Mouse (Mus musculus) hindbrain, embryonic 13.5 days (tissue): ENCODE data around the gene Siah1a. TPM values are rescaled to one million over a fixed set of nuclear protein-coding genes. Genes with fewer than 3 reads are reported as not detected.

Source experiments
- ATAC-seq: fragments of 200-750 bp; cut with Nextera tagmentation; 2 replicates; pipeline ENCODE4 v1.8.0; 2017; ENCODE audit warnings: moderate TSS enrichment; ENCODE audit not compliant: low FRiP score
- H3K27ac ChIP-seq: fragments of 300-500 bp; sonication (generic); 2 replicates; pipeline ENCODE4 v1.5.1; 2015; ENCODE audit warnings: inconsistent platforms, mild to moderate bottlenecking, moderate library complexity
- H3K27me3 ChIP-seq: fragments of 300-500 bp; sonication (generic); 2 replicates; pipeline ENCODE4 v1.6.1; 2015; ENCODE audit warnings: mild to moderate bottlenecking, inconsistent platforms
- H3K36me3 ChIP-seq: fragments of 300-500 bp; sonication (generic); 2 replicates; pipeline ENCODE4 v1.6.1; 2015; ENCODE audit warnings: mild to moderate bottlenecking, inconsistent platforms
- H3K4me1 ChIP-seq: fragments of 300-500 bp; sonication (generic); replicated peaks from 2 replicates; pipeline ENCODE4 v1.6.1; 2015; ENCODE audit warnings: inconsistent platforms
- H3K4me2 ChIP-seq: fragments of 300-500 bp; sonication (generic); 2 replicates; pipeline ENCODE4 v1.6.1; 2015; ENCODE audit warnings: inconsistent platforms, mild to moderate bottlenecking, moderate library complexity
- H3K4me3 ChIP-seq: fragments of 300-500 bp; sonication (generic); 2 replicates; pipeline ENCODE4 v1.5.1; 2015; ENCODE audit warnings: mild to moderate bottlenecking, inconsistent platforms
- H3K9ac ChIP-seq: fragments of 300-500 bp; sonication (generic); 2 replicates; pipeline ENCODE4 v1.6.1; 2015; ENCODE audit warnings: mild to moderate bottlenecking, inconsistent platforms
- H3K9me3 ChIP-seq: fragments of 300-500 bp; sonication (generic); 2 replicates; pipeline ENCODE4 v1.6.1; 2016; ENCODE audit warnings: inconsistent platforms
- WGBS: fragments of 180-500 bp; shearing (Covaris S2); methylation state at CpG from one replicate; pipeline ENCODE4 v1.1.7; 2015; 5-methylcytosine and 5-hydroxymethylcytosine counted together
- polyA plus RNA-seq: library from polyadenylated mRNA; unstranded; fragments of >200 nt; fragmentation: Nextera tagmentation; extraction: Ambion mirVana; gene quantifications from 2 replicates; pipeline ENCODE4 v1.2.1, GENCODE M21; 2015

Gene Siah1a
- polyA plus RNA-seq, 1 experiment from 2014 or later = 88.6 TPM

DNA sequence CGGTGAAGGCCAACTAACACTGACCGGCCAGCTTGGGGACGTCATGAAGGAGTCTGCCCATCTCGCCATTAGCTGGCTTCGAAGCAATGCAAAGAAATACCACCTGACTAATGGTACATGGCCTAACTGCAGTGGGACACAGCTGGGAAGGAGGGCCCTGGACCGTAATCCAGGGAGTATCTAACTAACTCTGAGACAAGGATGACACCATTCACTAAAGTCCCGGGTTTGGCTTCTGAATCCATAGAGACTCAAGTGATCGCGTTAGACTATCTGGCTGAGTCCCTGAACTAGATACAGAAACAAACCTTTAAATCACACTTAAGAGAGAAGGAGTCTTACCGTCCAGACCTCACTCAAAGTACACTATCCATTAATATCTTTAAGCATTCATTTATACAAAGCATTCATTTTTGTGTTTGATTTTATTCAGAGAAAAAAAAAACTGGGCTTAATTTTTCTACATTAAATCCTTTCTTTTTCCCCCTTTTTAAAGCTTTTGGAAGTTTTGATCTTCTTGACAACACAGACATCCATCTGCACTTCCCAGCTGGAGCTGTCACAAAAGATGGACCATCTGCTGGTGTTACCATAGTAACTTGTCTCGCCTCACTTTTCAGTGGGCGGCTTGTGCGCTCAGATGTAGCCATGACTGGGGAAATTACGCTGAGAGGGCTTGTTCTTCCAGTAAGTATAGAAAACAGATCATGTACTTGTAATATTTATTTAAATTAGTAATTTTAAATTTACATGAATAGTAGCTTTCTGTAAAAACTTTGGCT lies 32.1 kb downstream of the Siah1a start:
- Histone ChIP-seq H3K4me2 (no peak overlapping the region), H3K27me3 (no peaks in the 10 kb centered on the region), H3K4me3 (no peak overlapping the region), H3K27ac (peak overlapping the region; percentile 60), H3K9me3 (no peaks in the 10 kb centered on the region), H3K36me3 (peaks cover 24% of the 10 kb centered on the region), H3K9ac (no peak overlapping the region), H3K4me1 (peaks cover 26% of the 10 kb centered on the region)
- WGBS = 41% methylated on average over 14 of the region's 14 CpGs
- ATAC-seq = peak; percentile 82

DNA sequence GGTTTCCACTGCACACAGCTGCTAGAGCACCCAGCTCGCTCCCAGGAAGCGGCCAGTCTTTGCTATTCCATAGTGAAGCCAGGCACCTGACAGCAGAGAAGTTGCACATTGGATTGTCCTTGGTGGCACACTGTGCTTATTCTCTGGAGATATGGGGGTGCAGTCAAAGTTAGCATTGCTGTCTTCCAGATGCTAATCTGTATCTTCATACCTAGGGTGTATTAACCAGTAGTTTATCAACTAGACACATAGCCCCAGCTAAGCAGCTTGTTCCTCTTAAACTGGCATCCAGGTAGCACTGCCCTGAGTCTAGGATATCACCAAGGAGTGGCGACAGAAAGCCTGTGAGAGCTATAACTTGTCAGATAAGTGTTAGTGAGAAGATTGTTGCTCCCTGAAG lies 33.1 kb downstream of the Siah1a start:
- no peaks in the 10 kb centered on the region for H3K9me3 ChIP-seq
- H3K4me3 ChIP-seq = no peak overlapping the region
- H3K4me1 ChIP-seq = peaks cover 26% of the 10 kb centered on the region
- no peak overlapping the region for H3K4me2 ChIP-seq
- peaks cover 19% of the 10 kb centered on the region for H3K36me3 ChIP-seq
- no peaks in the 10 kb centered on the region for H3K27me3 ChIP-seq
- 95% methylated on average over 3 of the region's 3 CpGs for WGBS
- no peak for ATAC-seq
- H3K27ac ChIP-seq = peak overlapping the region; percentile 60
- H3K9ac ChIP-seq = no peak overlapping the region

DNA sequence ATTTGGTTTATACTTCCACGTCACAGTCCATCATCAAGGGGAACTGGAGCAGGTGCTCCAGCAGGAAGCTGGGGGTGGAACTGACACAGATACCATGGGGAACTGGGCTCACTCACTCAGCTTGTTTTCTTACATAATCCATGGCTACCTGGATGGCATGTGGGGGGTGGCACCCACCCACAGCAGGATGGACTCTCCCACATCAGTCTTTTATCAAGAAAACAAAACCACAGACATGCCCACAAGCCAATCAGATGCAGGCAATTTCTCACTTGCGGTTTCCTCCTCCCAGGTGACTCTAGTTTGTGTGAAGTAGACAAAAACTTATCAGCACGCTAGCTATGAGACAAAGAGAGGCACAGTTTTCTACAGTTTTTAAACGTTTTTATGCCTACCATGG lies 37.9 kb downstream of the Siah1a start:
- 77% methylated on average over 4 of the region's 4 CpGs for WGBS
- H3K27me3 ChIP-seq = no peaks in the 10 kb centered on the region
- H3K4me1 ChIP-seq = peaks cover 6% of the 10 kb centered on the region
- H3K4me3 ChIP-seq = no peak overlapping the region
- ATAC-seq = no peak
- H3K27ac ChIP-seq = no peak overlapping the region
- no peak overlapping the region for H3K4me2 ChIP-seq
- no peak overlapping the region for H3K9ac ChIP-seq
- H3K36me3 ChIP-seq = peaks cover 9% of the 10 kb centered on the region; the same call in 1 of the 2 replicates
- no peaks in the 10 kb centered on the region for H3K9me3 ChIP-seq

DNA sequence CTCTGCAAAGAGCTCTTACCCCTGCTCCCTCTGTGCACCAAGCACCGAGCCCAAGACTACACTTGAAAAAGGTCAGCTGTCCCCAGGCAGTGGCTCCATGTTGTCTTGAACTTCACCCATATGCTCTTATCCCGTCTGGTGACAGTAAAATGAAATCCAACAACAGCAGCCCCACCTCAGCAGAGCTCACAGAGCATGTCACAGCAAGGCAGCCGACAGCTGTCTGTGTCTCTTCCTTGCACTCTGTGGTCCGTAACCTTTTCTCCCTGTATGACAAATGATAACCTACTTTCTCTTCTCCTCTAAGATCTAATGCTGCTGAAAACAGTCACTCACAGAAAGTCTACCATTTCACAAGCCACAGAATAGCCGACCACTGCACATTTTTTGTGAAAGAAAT lies 39.0 kb downstream of the Siah1a start:
- no peak overlapping the region for H3K9ac ChIP-seq
- no peaks in the 10 kb centered on the region for H3K27me3 ChIP-seq
- ATAC-seq = no peak
- no peaks in the 10 kb centered on the region for H3K9me3 ChIP-seq
- no peak overlapping the region for H3K27ac ChIP-seq
- H3K4me2 ChIP-seq = no peak overlapping the region
- 89% methylated on average over 5 of the region's 5 CpGs for WGBS
- no peaks in the 10 kb centered on the region for H3K4me1 ChIP-seq
- no peak overlapping the region for H3K4me3 ChIP-seq
- peaks cover 9% of the 10 kb centered on the region; the same call in 1 of the 2 replicates for H3K36me3 ChIP-seq

DNA sequence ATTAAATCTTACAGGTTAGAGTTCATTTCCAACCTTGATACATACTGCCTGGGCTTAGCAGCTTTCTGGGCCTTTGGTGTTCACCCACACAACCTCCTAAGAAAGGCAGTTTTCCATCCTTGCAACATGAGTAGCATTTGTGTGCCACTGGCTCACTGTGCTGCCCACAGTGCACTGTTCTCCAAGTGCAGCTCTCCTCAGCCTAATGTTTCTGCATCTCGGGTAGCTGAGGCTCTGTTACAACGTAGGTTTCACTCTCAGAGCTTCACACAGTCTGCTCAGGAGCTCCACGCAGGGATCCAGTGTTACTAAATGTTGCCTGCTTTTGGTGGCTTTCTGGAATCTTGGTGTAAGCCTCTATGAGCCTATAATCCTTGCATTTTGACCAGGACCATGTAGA lies 40.4 kb downstream of the Siah1a start:
- H3K36me3 ChIP-seq = peaks cover 9% of the 10 kb centered on the region; the same call in 1 of the 2 replicates
- WGBS = 88% methylated on average over 3 of the region's 3 CpGs
- H3K4me1 ChIP-seq = no peaks in the 10 kb centered on the region
- H3K9me3 ChIP-seq = no peaks in the 10 kb centered on the region
- no peaks in the 10 kb centered on the region for H3K27me3 ChIP-seq
- H3K27ac ChIP-seq = no peak overlapping the region
- no peak overlapping the region for H3K9ac ChIP-seq
- H3K4me2 ChIP-seq = no peak overlapping the region
- no peak for ATAC-seq
- no peak overlapping the region for H3K4me3 ChIP-seq

DNA sequence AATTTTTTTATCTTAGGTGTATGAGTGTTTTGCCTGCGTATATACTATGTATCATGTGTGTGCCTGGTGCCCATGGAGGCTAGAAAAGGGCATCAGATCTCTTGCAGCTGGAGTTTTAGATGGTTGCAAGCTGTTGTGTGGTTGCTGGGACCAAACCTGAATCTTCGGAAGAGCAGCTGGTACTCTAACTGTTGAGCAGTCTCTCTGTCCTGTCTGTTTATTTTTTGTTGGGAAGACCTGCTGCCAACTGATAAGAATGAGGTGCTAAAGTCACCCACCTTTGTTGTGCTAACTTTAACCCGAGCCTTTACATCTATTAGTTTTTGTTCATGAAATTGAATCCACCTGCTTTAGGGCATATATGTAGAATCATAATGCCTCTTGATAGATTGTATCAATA lies 43.3 kb downstream of the Siah1a start:
- no peak for ATAC-seq
- Histone ChIP-seq H3K4me3 (no peak overlapping the region), H3K9ac (no peak overlapping the region), H3K27ac (no peak overlapping the region), H3K27me3 (no peaks in the 10 kb centered on the region), H3K4me2 (no peak overlapping the region), H3K9me3 (no peaks in the 10 kb centered on the region), H3K36me3 (0 out of 2 replicates have a peak, but pooled peaks cover 7% of the 10 kb centered on the region), H3K4me1 (no peaks in the 10 kb centered on the region)
- 83% methylated on average over 3 of the region's 3 CpGs for WGBS

DNA sequence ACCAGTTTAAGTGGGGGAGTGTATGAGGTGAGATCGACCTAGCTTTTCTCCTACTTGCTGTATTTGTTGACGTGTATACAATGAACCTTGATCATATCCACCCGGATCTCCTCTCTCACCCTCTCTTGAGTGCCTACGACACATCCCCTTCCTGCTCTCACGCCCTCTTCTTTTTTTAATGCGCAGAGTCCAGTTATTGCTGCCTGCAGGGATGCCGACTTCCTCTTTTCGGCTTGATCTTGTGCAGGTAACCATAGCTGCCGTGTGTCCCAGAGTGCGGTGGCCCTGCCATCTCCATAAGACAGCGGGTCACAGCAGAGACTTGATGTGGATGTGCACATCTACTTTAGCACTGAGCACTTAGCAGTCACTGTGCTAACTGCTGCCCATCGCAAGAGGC lies 46.3 kb downstream of the Siah1a start:
- no peaks in the 10 kb centered on the region for H3K4me1 ChIP-seq
- H3K27ac ChIP-seq = no peak overlapping the region
- H3K4me3 ChIP-seq = no peak overlapping the region
- 96% methylated on average over 12 of the region's 12 CpGs for WGBS
- no peak for ATAC-seq
- H3K27me3 ChIP-seq = no peaks in the 10 kb centered on the region
- peaks cover 14% of the 10 kb centered on the region for H3K36me3 ChIP-seq
- H3K4me2 ChIP-seq = no peak overlapping the region
- H3K9me3 ChIP-seq = no peaks in the 10 kb centered on the region
- no peak overlapping the region for H3K9ac ChIP-seq

DNA sequence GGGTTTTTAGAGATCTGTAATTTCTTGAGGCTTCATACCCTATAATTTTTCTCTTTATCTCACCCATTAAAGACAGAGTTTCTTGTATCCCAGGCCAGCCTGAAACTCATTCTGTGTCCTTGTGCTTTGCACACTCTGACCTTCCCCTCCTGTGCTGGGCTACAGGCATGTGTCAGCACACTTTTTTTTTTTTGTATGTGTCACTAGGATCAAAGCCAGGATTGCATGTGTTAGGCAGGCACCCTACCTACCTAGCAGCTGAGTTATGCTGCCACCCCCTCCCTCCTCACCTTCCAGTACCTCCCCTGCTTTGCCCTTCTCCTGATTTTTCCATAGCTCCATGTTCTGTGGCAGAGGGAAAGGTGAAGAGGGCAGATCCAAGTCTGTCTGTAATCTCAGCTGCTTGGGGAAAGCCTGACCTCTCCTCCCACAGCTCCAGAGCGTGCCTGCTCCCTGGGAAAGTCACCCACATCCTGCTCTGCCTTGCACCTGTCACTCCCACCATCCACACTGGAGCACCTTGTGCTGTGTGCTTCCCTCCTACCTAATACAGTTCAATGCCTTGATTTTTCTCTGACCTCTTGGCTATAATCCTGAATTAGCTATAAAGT lies 46.8 kb downstream of the Siah1a start:
- no peak overlapping the region for H3K27ac ChIP-seq
- H3K4me1 ChIP-seq = no peaks in the 10 kb centered on the region
- WGBS = 71% methylated on average over 1 of the region's 1 CpGs
- H3K9ac ChIP-seq = no peak overlapping the region
- no peak overlapping the region for H3K4me2 ChIP-seq
- no peak for ATAC-seq
- no peaks in the 10 kb centered on the region for H3K27me3 ChIP-seq
- H3K4me3 ChIP-seq = no peak overlapping the region
- no peaks in the 10 kb centered on the region for H3K9me3 ChIP-seq
- H3K36me3 ChIP-seq = peaks cover 14% of the 10 kb centered on the region

DNA sequence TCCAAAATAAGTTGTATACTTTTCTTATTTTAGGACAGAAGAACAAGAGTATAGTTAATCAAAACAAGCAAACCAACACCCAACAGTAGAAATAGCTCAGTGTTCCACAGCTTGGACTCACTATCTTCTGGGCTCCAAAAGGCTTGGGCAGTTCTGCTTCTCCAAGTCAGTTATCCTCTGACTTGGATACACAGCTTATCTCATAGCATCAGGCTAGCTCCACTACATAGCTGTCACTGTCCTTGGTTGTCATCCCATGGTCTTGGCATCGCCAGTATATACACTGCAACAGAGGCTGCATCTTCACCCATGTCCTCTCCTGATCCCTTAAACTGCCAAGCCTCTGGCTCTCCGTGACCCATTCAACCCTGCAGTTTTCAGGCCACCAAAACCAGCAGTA lies 50.0 kb downstream of the Siah1a start:
- no peaks in the 10 kb centered on the region for H3K4me1 ChIP-seq
- WGBS = 94% methylated on average over 2 of the region's 2 CpGs
- H3K27ac ChIP-seq = no peak overlapping the region
- H3K9me3 ChIP-seq = no peaks in the 10 kb centered on the region
- H3K4me2 ChIP-seq = no peak overlapping the region
- no peak for ATAC-seq
- no peak overlapping the region for H3K9ac ChIP-seq
- H3K4me3 ChIP-seq = no peak overlapping the region
- peaks cover 22% of the 10 kb centered on the region for H3K36me3 ChIP-seq
- H3K27me3 ChIP-seq = no peaks in the 10 kb centered on the region

DNA sequence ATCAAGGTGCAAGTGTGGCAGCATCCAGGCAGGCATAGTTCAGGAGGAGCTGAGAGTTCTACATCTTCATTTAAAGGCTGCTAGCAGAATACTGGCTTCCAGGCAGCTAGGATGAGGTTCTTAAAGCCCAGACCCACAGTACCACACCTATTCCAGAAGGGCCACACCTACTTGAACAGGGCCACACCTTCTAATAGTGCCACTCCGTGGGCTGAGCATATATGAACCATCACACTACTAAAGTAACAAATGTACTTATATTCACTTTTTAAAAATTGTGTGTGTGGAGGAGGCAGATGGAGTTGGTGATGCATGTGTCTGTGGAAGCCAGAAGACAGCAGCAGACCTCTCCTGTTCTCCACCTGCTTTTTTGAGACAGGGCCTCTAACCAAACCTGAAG lies 51.7 kb downstream of the Siah1a start:
- no peaks in the 10 kb centered on the region for H3K4me1 ChIP-seq
- no peak overlapping the region for H3K27ac ChIP-seq
- no peaks in the 10 kb centered on the region for H3K27me3 ChIP-seq
- WGBS = 85% methylated on average over 1 of the region's 1 CpGs
- no peaks in the 10 kb centered on the region for H3K9me3 ChIP-seq
- no peak overlapping the region for H3K4me2 ChIP-seq
- no peak overlapping the region for H3K4me3 ChIP-seq
- no peak for ATAC-seq
- H3K36me3 ChIP-seq = peaks cover 15% of the 10 kb centered on the region
- no peak overlapping the region for H3K9ac ChIP-seq

DNA sequence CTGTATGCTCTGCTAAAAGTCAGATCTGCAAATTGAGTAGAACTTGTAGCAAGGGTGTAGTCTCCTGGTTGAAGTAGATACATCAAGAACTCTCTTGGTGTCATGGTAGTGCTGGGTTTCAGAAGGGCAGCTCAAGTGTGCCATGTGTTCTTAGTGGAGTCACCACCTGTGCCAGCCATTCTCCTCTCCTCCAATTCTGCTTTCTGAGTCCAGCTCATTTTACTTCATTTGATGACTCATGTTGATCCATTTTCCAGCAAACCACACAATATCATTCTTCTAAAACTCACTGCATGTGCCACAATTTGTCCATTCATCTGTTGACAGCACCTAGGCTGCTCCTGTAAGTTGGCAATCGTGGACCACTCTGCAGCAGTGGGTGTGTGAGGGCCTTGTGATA lies 53.6 kb downstream of the Siah1a start:
- peaks cover 15% of the 10 kb centered on the region for H3K36me3 ChIP-seq
- H3K4me2 ChIP-seq = no peak overlapping the region
- H3K27me3 ChIP-seq = no peaks in the 10 kb centered on the region
- no peaks in the 10 kb centered on the region for H3K4me1 ChIP-seq
- no peak overlapping the region for H3K27ac ChIP-seq
- no peaks in the 10 kb centered on the region for H3K9me3 ChIP-seq
- no peak overlapping the region for H3K4me3 ChIP-seq
- WGBS = 93% methylated on average over 1 of the region's 1 CpGs
- H3K9ac ChIP-seq = no peak overlapping the region
- ATAC-seq = no peak

DNA sequence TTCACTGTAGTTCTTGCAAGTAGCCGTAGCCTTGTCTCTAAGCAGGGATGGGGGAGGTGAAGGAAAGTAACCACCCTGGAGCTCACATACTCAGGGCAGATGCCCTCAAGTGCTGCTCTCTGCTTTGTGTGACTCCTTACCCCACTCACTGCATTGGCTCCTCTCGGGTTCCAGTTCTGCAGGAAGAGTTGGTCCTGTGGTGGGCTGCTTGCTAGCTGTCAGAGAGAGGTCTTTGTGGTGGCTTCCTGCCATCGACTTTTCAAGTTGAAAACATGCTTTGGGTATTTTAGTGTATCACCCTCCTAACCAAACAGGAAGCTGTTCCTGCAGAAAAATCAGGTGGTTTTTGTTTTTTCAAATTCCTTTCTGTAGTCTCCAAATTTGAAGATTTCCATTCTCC lies 59.1 kb downstream of the Siah1a start:
- 82% methylated on average over 3 of the region's 3 CpGs for WGBS
- no peak overlapping the region for H3K4me2 ChIP-seq
- no peak for ATAC-seq

More for the DNA sequence above, 59.1 kb downstream of the Siah1a start:
- no peaks in the 10 kb centered on the region for H3K4me1 ChIP-seq
- no peak overlapping the region for H3K27ac ChIP-seq
- no peak overlapping the region for H3K4me3 ChIP-seq
- no peaks in the 10 kb centered on the region for H3K27me3 ChIP-seq
- H3K9me3 ChIP-seq = no peaks in the 10 kb centered on the region
- 0 out of 2 replicates have a peak, but pooled peaks cover 7% of the 10 kb centered on the region for H3K36me3 ChIP-seq
- no peak overlapping the region for H3K9ac ChIP-seq
